Mouse (Mus musculus) limb, embryonic 11.5 days (tissue): ENCODE data around the gene Lrp2bp. TPM values are rescaled to one million over a fixed set of nuclear protein-coding genes. Genes with fewer than 3 reads are reported as not detected.

Experiments used
- ATAC-seq: fragments of 200-750 bp; cut with Nextera tagmentation; 2 replicates; pipeline ENCODE4 v1.8.0; 2017; ENCODE audit warnings: low read depth; ENCODE audit not compliant: insufficient number of reproducible peaks, low FRiP score, low TSS enrichment
- DNase-seq: peaks from one replicate; pipeline ENCODE4 v3.0.0-alpha.2; 2015; ENCODE audit warnings: low spot score
- H3K27ac ChIP-seq: fragments of 300-500 bp; sonication (generic); replicated peaks from 2 replicates; pipeline ENCODE4 v1.5.1; 2014; ENCODE audit warnings: low read depth, mild to moderate bottlenecking, low read length
- H3K27me3 ChIP-seq: fragments of 300-500 bp; sonication (generic); 2 replicates; pipeline ENCODE4 v1.6.1; 2014; ENCODE audit warnings: mild to moderate bottlenecking, low read length, mixed read lengths; ENCODE audit not compliant: control insufficient read depth, insufficient read depth
- H3K36me3 ChIP-seq: fragments of 300-500 bp; sonication (generic); 2 replicates; pipeline ENCODE4 v1.6.1; 2014; ENCODE audit warnings: mild to moderate bottlenecking, low read length, moderate library complexity, mixed read lengths; ENCODE audit not compliant: control insufficient read depth, insufficient read depth
- H3K4me1 ChIP-seq: fragments of 300-500 bp; sonication (generic); 2 replicates; pipeline ENCODE4 v1.6.1; 2014; ENCODE audit warnings: low read length, mixed read lengths; ENCODE audit not compliant: control insufficient read depth, insufficient read depth
- H3K4me2 ChIP-seq: fragments of 300-500 bp; sonication (generic); 2 replicates; pipeline ENCODE4 v1.6.1; 2014; ENCODE audit warnings: low read depth, mild to moderate bottlenecking, moderate library complexity; ENCODE audit not compliant: severe bottlenecking
- H3K4me3 ChIP-seq: fragments of 300-500 bp; sonication (generic); 2 replicates; pipeline ENCODE4 v1.5.1; 2014; ENCODE audit warnings: low read depth, low read length
- H3K9ac ChIP-seq: fragments of 300-500 bp; sonication (generic); 2 replicates; pipeline ENCODE4 v1.6.1; 2014; ENCODE audit warnings: mild to moderate bottlenecking, low read length
- H3K9me3 ChIP-seq: fragments of 300-500 bp; sonication (generic); 2 replicates; pipeline ENCODE4 v1.6.1; 2016; ENCODE audit warnings: low read length; ENCODE audit not compliant: control insufficient read depth
- WGBS: fragments of 180-500 bp; shearing (Covaris S2); extraction: QIAGEN DNeasy Blood & Tissue Kit; methylation state at CpG from one replicate; pipeline ENCODE4 v1.1.7; 2014; 5-methylcytosine and 5-hydroxymethylcytosine counted together
- polyA plus RNA-seq: library from polyadenylated mRNA; unstranded; fragments of >200 nt; fragmentation: Nextera tagmentation; extraction: Ambion mirVana; gene quantifications from 2 replicates; pipeline ENCODE4 v1.2.1, GENCODE M21; 2014

The Lrp2bp gene
- polyA plus RNA-seq, 1 experiment from 2014 or later, result 0.36 TPM

DNA sequence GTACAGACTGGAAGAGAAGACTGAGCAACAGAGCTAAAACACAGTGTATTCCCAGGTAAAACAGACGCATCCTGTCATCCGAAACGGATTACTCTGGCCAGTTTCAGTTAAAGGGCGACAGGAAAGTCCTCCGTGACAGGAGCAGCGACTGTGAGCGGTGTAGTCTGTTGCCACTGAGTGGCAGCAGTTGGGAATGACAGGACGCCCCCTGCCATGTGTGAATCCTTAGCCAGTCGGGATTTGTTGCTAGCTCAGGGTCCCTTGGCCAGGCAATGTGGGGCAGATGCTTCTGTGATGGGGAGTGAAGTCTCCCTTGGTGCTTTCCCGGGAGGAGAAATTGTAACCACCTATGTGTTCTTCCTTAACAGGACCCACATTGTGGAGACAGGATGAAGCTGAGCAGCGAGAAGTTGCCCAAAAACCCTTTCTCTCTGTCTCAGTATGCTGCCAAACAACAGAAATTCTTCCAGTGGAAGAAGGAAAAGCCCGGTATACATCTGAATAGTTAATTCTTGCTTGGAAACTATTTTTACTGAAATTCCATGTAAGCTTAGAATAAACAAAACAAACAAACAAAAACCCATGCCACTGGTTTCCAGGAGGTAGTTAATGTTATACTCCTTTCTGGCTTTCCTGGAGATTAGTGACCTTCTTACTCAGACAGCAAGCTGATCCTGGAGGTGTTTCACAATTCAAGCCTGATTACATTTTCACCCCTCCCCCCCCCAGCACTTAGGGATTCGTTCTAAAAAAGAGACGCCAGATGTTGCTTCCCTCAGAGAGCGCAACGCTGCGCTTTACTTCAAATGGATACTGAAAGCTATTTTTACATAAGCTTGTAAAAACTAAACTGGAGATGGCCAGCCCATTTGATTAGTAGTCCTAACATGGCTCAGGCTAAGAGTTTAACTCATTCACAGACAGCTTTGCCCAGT is 11.9 kb downstream of the Lrp2bp start:
- peaks cover 11% of the 10 kb centered on the region for H3K4me1 ChIP-seq
- no peaks in the 10 kb centered on the region for H3K36me3 ChIP-seq
- no peaks in the 10 kb centered on the region for H3K9me3 ChIP-seq
- H3K4me3 ChIP-seq, result peak overlapping the region; percentile 8; the same call in 1 of the 2 replicates
- H3K27me3 ChIP-seq, result no peaks in the 10 kb centered on the region
- peak; percentile 47 for DNase-seq
- no peak for ATAC-seq
- peak overlapping the region; percentile 7 for H3K4me2 ChIP-seq
- H3K9ac ChIP-seq, result no peak overlapping the region
- 13% methylated on average over 17 of the region's 17 CpGs for WGBS
- H3K27ac ChIP-seq, result no peak overlapping the region

DNA sequence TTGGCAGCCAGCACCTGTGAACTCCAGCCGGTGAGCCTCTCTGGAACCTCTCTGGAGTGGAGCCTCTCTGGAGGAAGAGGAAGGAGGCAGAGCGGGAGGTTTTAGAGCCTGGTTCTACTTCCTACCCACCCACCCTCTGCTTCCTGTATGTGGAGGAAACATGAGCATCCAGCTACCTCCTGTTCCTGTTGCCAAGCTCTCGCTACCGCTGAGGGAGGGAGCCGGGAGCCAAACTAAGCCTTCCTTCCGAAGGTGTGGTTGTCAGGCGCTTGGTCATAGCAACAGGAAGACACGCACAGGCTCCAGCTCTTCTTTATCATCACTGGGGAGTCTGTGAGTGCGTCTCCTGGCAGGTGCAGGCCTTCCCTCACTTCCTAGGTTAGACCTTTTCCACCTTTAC is 23.1 kb downstream of the Lrp2bp start:
- Histone ChIP-seq H3K4me3 (no peak overlapping the region), H3K36me3 (no peaks in the 10 kb centered on the region), H3K27me3 (no peaks in the 10 kb centered on the region), H3K4me1 (no peaks in the 10 kb centered on the region), H3K27ac (no peak overlapping the region), H3K4me2 (no peak overlapping the region), H3K9me3 (no peaks in the 10 kb centered on the region), H3K9ac (no peak overlapping the region)
- 87% methylated on average over 9 of the region's 9 CpGs for WGBS
- DNase-seq (no peak), ATAC-seq (no peak)

DNA sequence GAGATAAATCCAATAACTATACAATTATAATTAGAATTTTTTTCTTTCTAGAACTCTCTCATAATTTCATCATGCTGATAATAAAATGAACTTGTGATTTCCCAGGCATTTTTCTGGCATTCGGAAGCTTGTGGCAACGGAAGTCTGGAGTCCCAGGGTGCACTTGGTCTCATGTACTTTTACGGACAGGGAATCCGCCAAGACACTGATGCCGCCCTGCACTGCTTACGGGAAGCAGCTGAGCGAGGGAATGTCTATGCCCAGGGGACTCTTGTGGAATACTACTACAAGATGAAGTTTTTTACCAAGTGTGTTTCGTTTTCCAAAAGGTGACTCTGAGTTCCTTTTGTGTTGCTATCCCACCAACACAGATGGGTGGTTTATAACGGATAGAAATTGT is 23.7 kb downstream of the Lrp2bp start:
- DNase-seq, result no peak
- no peak for ATAC-seq

GRCm38 (mm10) chr8:46024392-46024791 is 25.3 kb downstream of the Lrp2bp start:
- WGBS, result 60% methylated on average over 4 of the region's 4 CpGs
- H3K4me3 ChIP-seq, result no peak overlapping the region
- no peaks in the 10 kb centered on the region for H3K36me3 ChIP-seq
- H3K4me1 ChIP-seq, result no peaks in the 10 kb centered on the region
- H3K9ac ChIP-seq, result no peak overlapping the region
- no peak overlapping the region for H3K4me2 ChIP-seq
- H3K27me3 ChIP-seq, result no peaks in the 10 kb centered on the region
- no peak overlapping the region for H3K27ac ChIP-seq
- ATAC-seq (no peak), DNase-seq (no peak)
- H3K9me3 ChIP-seq, result no peaks in the 10 kb centered on the region

More for the DNA sequence above, 23.7 kb downstream of the Lrp2bp start:
- Histone ChIP-seq H3K27ac (no peak overlapping the region), H3K4me2 (no peak overlapping the region), H3K27me3 (no peaks in the 10 kb centered on the region), H3K9me3 (no peaks in the 10 kb centered on the region), H3K4me3 (no peak overlapping the region), H3K36me3 (no peaks in the 10 kb centered on the region), H3K9ac (no peak overlapping the region), H3K4me1 (no peaks in the 10 kb centered on the region)
- WGBS, result 89% methylated on average over 9 of the region's 9 CpGs

- Histone ChIP-seq H3K9me3 (no peaks in the 10 kb centered on the region), H3K27me3 (no peaks in the 10 kb centered on the region), H3K36me3 (no peaks in the 10 kb centered on the region), H3K27ac (no peak overlapping the region), H3K9ac (no peak overlapping the region), H3K4me2 (no peak overlapping the region), H3K4me3 (no peak overlapping the region), H3K4me1 (no peaks in the 10 kb centered on the region)
- DNase-seq (no peak), ATAC-seq (no peak)
- WGBS, result 77% methylated on average over 11 of the region's 11 CpGs
These were observed 37.1 kb downstream of the Lrp2bp start for GRCm38 (mm10) chr8:46036217-46036616.

- no peaks in the 10 kb centered on the region for H3K9me3 ChIP-seq
- H3K36me3 ChIP-seq, result no peaks in the 10 kb centered on the region
- 83% methylated on average over 1 of the region's 1 CpGs for WGBS
- no peak overlapping the region for H3K27ac ChIP-seq
- H3K9ac ChIP-seq, result no peak overlapping the region
- H3K4me3 ChIP-seq, result no peak overlapping the region
- no peaks in the 10 kb centered on the region for H3K4me1 ChIP-seq
- no peak overlapping the region for H3K4me2 ChIP-seq
- no peak for DNase-seq
- no peak for ATAC-seq
- no peaks in the 10 kb centered on the region for H3K27me3 ChIP-seq
These were observed 40.6 kb downstream of the Lrp2bp start for GRCm38 (mm10) chr8:46039666-46040065.

DNA sequence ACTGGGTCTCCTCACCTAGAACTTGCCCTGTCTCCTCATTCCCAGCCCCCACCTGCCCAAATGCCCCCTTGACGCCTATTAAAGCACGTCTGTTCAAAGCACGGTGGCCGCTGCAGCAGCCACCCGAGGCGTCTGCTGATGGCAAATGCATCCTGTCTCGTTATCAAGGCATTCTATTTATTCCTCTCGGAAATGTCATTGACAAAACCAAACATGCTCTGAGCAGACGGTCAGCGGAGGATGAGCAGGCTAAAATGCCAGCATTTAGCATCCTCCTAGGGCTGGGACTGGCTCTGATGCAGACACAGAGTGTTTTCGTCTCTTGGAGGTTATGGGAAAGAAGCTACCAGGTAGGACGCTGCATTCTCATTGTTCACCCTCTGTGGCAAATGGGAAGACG is 41.2 kb downstream of the Lrp2bp start:
- Histone ChIP-seq H3K4me1 (no peaks in the 10 kb centered on the region), H3K4me2 (no peak overlapping the region), H3K27ac (no peak overlapping the region), H3K9ac (no peak overlapping the region), H3K4me3 (no peak overlapping the region), H3K9me3 (no peaks in the 10 kb centered on the region), H3K36me3 (no peaks in the 10 kb centered on the region), H3K27me3 (no peaks in the 10 kb centered on the region)
- 63% methylated on average over 13 of the region's 13 CpGs for WGBS
- DNase-seq (no peak), ATAC-seq (no peak)

GRCm38 (mm10) chr8:46072798-46073197 is 73.7 kb downstream of the Lrp2bp start:
- Histone ChIP-seq H3K27me3 (no peaks in the 10 kb centered on the region), H3K4me2 (no peak overlapping the region), H3K9ac (no peak overlapping the region), H3K4me3 (no peak overlapping the region), H3K4me1 (no peaks in the 10 kb centered on the region), H3K36me3 (no peaks in the 10 kb centered on the region; the same call in 1 of the 2 replicates), H3K27ac (no peak overlapping the region), H3K9me3 (no peaks in the 10 kb centered on the region)
- DNase-seq (no peak), ATAC-seq (no peak)
- WGBS, result 86% methylated on average over 5 of the region's 5 CpGs
